Mouse (Mus musculus): ENCODE results near the gene Gpr137. TPM values are rescaled to one million over a fixed set of nuclear protein-coding genes. Genes with fewer than 3 reads are reported as not detected.

Gene Gpr137
- polyA plus RNA-seq, 1 experiment, result 9.0 TPM

- Histone ChIP-seq H3K4me1 (ENCODE audit: control insufficient read depth, insufficient read depth, low read length) (no peaks in the 10 kb centered on the region), H3K4me3 (ENCODE audit: low read depth, low read length) (peak overlapping the region; percentile 5), H3K36me3 (ENCODE audit: control insufficient read depth, insufficient read depth, low read length, poor library complexity, severe bottlenecking) (peaks cover 12% of the 10 kb centered on the region; the same call in 1 of the 2 replicates), H3K9ac (ENCODE audit: low read depth, poor library complexity, severe bottlenecking) (peak overlapping the region; percentile 91), H3K27ac (ENCODE audit: insufficient read depth, low read length) (no peak overlapping the region), H3K9me3 (replicated peaks; ENCODE audit: control insufficient read depth, insufficient read depth, low read length, poor library complexity, severe bottlenecking) (no peaks in the 10 kb centered on the region), H3K27me3 (ENCODE audit: control insufficient read depth, insufficient read depth, low read length, poor library complexity, severe bottlenecking) (no peaks in the 10 kb centered on the region)
- TF ChIP-seq POLR2A (IDR thresholded peaks at IDR 0.05; ENCODE audit: insufficient read depth, low read length), result no peak
- no peak for TF ChIP-seq EP300 (IDR thresholded peaks at IDR 0.05; ENCODE audit: insufficient read depth, low read depth, low read length)
- TF ChIP-seq CTCF (IDR thresholded peaks at IDR 0.05; ENCODE audit: low read depth, low read length), result no peak
Observed at GRCm38 (mm10) chr19:6985951-6986708, 43.9 kb upstream of the Gpr137 start.

- peak overlapping the region; percentile 40 for H3K4me3 ChIP-seq (ENCODE audit: low read depth, low read length)
- H3K9ac ChIP-seq (ENCODE audit: low read depth, poor library complexity, severe bottlenecking), result peak overlapping the region; percentile 25; the same call in 1 of the 2 replicates
- H3K27ac ChIP-seq (ENCODE audit: insufficient read depth, low read length), result no peak overlapping the region
- TF ChIP-seq EP300 (IDR thresholded peaks at IDR 0.05; ENCODE audit: insufficient read depth, low read depth, low read length) (no peak), CTCF (IDR thresholded peaks at IDR 0.05; ENCODE audit: low read depth, low read length) (no peak), POLR2A (IDR thresholded peaks at IDR 0.05; ENCODE audit: insufficient read depth, low read length) (no peak)
- H3K36me3 ChIP-seq (ENCODE audit: control insufficient read depth, insufficient read depth, low read length, poor library complexity, severe bottlenecking), result peaks cover 12% of the 10 kb centered on the region; the same call in 1 of the 2 replicates
- no peaks in the 10 kb centered on the region for H3K9me3 ChIP-seq (replicated peaks; ENCODE audit: control insufficient read depth, insufficient read depth, low read length, poor library complexity, severe bottlenecking)
- H3K4me1 ChIP-seq (ENCODE audit: control insufficient read depth, insufficient read depth, low read length), result no peaks in the 10 kb centered on the region
- no peaks in the 10 kb centered on the region for H3K27me3 ChIP-seq (ENCODE audit: control insufficient read depth, insufficient read depth, low read length, poor library complexity, severe bottlenecking)
Observed at GRCm38 (mm10) chr19:6985300-6985699, 43.0 kb upstream of the Gpr137 start.

GRCm38 (mm10) chr19:6983621-6984020 lies 41.3 kb upstream of the Gpr137 start:
- H3K9ac ChIP-seq (ENCODE audit: low read depth, poor library complexity, severe bottlenecking), result no peak overlapping the region
- no peak overlapping the region for H3K27ac ChIP-seq (ENCODE audit: insufficient read depth, low read length)
- H3K4me3 ChIP-seq (ENCODE audit: low read depth, low read length), result no peak overlapping the region
- TF ChIP-seq POLR2A (IDR thresholded peaks at IDR 0.05; ENCODE audit: insufficient read depth, low read length) (no peak), CTCF (IDR thresholded peaks at IDR 0.05; ENCODE audit: low read depth, low read length) (no peak), EP300 (IDR thresholded peaks at IDR 0.05; ENCODE audit: insufficient read depth, low read depth, low read length) (no peak)
- H3K27me3 ChIP-seq (ENCODE audit: control insufficient read depth, insufficient read depth, low read length, poor library complexity, severe bottlenecking), result no peaks in the 10 kb centered on the region
- peaks cover 12% of the 10 kb centered on the region; the same call in 1 of the 2 replicates for H3K36me3 ChIP-seq (ENCODE audit: control insufficient read depth, insufficient read depth, low read length, poor library complexity, severe bottlenecking)
- H3K9me3 ChIP-seq (replicated peaks; ENCODE audit: control insufficient read depth, insufficient read depth, low read length, poor library complexity, severe bottlenecking), result no peaks in the 10 kb centered on the region
- no peaks in the 10 kb centered on the region for H3K4me1 ChIP-seq (ENCODE audit: control insufficient read depth, insufficient read depth, low read length)

DNA sequence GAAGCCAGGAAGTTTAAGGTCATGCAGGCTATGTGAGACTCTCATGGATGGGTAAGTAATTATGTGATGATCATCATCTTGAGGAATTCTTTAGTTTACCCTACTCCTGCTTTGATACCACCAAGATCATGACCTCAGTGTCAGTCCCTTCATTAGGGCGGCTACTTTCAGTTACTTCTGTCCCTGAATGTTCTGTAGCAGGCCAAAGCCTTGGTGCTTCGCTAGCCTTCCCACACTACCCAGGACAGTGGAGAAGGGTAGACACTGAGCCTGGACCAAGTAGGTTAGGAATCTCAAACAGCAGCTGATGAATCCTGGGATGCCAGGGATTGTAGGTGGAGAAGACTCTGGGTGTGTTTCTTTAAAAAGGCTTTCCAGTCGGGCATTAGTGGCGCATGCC lies 39.2 kb upstream of the Gpr137 start:
- H3K27me3 ChIP-seq (ENCODE audit: control insufficient read depth, insufficient read depth, low read length, poor library complexity, severe bottlenecking), result no peaks in the 10 kb centered on the region
- H3K36me3 ChIP-seq (ENCODE audit: control insufficient read depth, insufficient read depth, low read length, poor library complexity, severe bottlenecking), result peaks cover 26% of the 10 kb centered on the region
- H3K9ac ChIP-seq (ENCODE audit: low read depth, poor library complexity, severe bottlenecking), result no peak overlapping the region
- H3K4me1 ChIP-seq (ENCODE audit: control insufficient read depth, insufficient read depth, low read length), result no peaks in the 10 kb centered on the region
- TF ChIP-seq EP300 (IDR thresholded peaks at IDR 0.05; ENCODE audit: insufficient read depth, low read depth, low read length) (no peak), CTCF (IDR thresholded peaks at IDR 0.05; ENCODE audit: low read depth, low read length) (no peak), POLR2A (IDR thresholded peaks at IDR 0.05; ENCODE audit: insufficient read depth, low read length) (no peak)
- H3K27ac ChIP-seq (ENCODE audit: insufficient read depth, low read length), result no peak overlapping the region
- no peaks in the 10 kb centered on the region for H3K9me3 ChIP-seq (replicated peaks; ENCODE audit: control insufficient read depth, insufficient read depth, low read length, poor library complexity, severe bottlenecking)
- no peak overlapping the region for H3K4me3 ChIP-seq (ENCODE audit: low read depth, low read length)

GRCm38 (mm10) chr19:6980381-6981093 lies 38.3 kb upstream of the Gpr137 start, which contains the start of gene Fkbp2:
Fkbp2 (minus strand) TSS chr19:6980501.
- Histone ChIP-seq H3K4me1 (ENCODE audit: control insufficient read depth, insufficient read depth, low read length) (no peaks in the 10 kb centered on the region), H3K4me3 (ENCODE audit: low read depth, low read length) (peak within 1 kb of the TSS; percentile 85), H3K27ac (ENCODE audit: insufficient read depth, low read length) (peak within 1 kb of the TSS; percentile 12; the same call in 1 of the 2 replicates), H3K9ac (ENCODE audit: low read depth, poor library complexity, severe bottlenecking) (peak within 1 kb of the TSS; percentile 59), H3K27me3 (ENCODE audit: control insufficient read depth, insufficient read depth, low read length, poor library complexity, severe bottlenecking) (no peaks in the 10 kb centered on the region), H3K9me3 (replicated peaks; ENCODE audit: control insufficient read depth, insufficient read depth, low read length, poor library complexity, severe bottlenecking) (no peaks in the 10 kb centered on the region), H3K36me3 (ENCODE audit: control insufficient read depth, insufficient read depth, low read length, poor library complexity, severe bottlenecking) (peaks cover 26% of the 10 kb centered on the region)
- TF ChIP-seq CTCF (IDR thresholded peaks at IDR 0.05; ENCODE audit: low read depth, low read length), result no peak
- no peak for TF ChIP-seq EP300 (IDR thresholded peaks at IDR 0.05; ENCODE audit: insufficient read depth, low read depth, low read length)
- no peak for TF ChIP-seq POLR2A (IDR thresholded peaks at IDR 0.05; ENCODE audit: insufficient read depth, low read length)
